ENCODE assay signal across 21 mouse cellular contexts in genomic region chr11:111526010-111526742, GRCm38 (mm10).
"Had no signal": no experiment of that assay in that cellular context is flagged by ENCODE, and none has a peak within 500 bp of the region (broad histone marks: within the 10 kb centered on the region; RNA-seq: fewer than 3 reads in every experiment).

No protein-coding gene starts in this region.

- H3K4me1 ChIP-seq: kidney, embryonic 15.5 days; limb, embryonic 13.5 days; liver, embryonic 12.5 days; liver, embryonic 15.5 days; lung, embryonic 15.5 days; neural tube, embryonic 13.5 days had no signal

- ATAC-seq: liver, embryonic 12.5 days; midbrain, embryonic 16.5 days had no signal

- H3K9ac ChIP-seq: kidney, embryonic 15.5 days; limb, embryonic 13.5 days; liver, embryonic 12.5 days; liver, embryonic 15.5 days; lung, embryonic 15.5 days; neural tube, embryonic 13.5 days had no signal

- H3K9me3 ChIP-seq: kidney, embryonic 15.5 days; limb, embryonic 10.5 days; limb, embryonic 13.5 days; liver, embryonic 12.5 days; liver, embryonic 15.5 days; lung, embryonic 15.5 days; neural tube, embryonic 13.5 days had no signal

- H3K4me3 ChIP-seq: kidney, embryonic 15.5 days; limb, embryonic 10.5 days; limb, embryonic 13.5 days; liver, embryonic 12.5 days; liver, embryonic 15.5 days; lung, embryonic 15.5 days; myocyte; neural tube, embryonic 13.5 days had no signal

- H3K27ac ChIP-seq: kidney, embryonic 15.5 days; limb, embryonic 10.5 days; limb, embryonic 13.5 days; liver, embryonic 12.5 days; liver, embryonic 15.5 days; lung, embryonic 15.5 days; neural tube, embryonic 13.5 days had no signal

- H3K4me2 ChIP-seq: kidney, embryonic 15.5 days; limb, embryonic 13.5 days; liver, embryonic 12.5 days; liver, embryonic 15.5 days; lung, embryonic 15.5 days; midbrain, embryonic 11.5 days; neural tube, embryonic 13.5 days had no signal

- DNase-seq: kidney, adult 11 months; kidney, adult 8-10 months; kidney, postnatal 10 days; kidney, postnatal 4 days; liver; lung, adult 18-20 months; lung, postnatal 10 days; lung, postnatal 36 days; retina, postnatal 1 day; right cerebral cortex, postnatal 25 days; thymus, postnatal 25 days had no signal

- H3K36me3 ChIP-seq: kidney, embryonic 15.5 days; limb, embryonic 10.5 days; limb, embryonic 13.5 days; liver, embryonic 12.5 days; liver, embryonic 15.5 days; lung, embryonic 15.5 days; neural tube, embryonic 13.5 days had no signal

- H3K27me3 ChIP-seq: kidney, embryonic 15.5 days; limb, embryonic 13.5 days; liver, embryonic 12.5 days; liver, embryonic 15.5 days; lung, embryonic 15.5 days; neural tube, embryonic 13.5 days had no signal
